Mouse (Mus musculus) neural tube, embryonic 15.5 days (tissue): ENCODE measurements around the gene Tpd52l1. TPM values are rescaled to one million over a fixed set of nuclear protein-coding genes. Genes with fewer than 3 reads are reported as not detected.

ENCODE experiments used
- ATAC-seq: fragments of 200-750 bp; cut with Nextera tagmentation; 2 replicates; pipeline ENCODE4 v1.8.0; 2017; ENCODE audit warnings: mild to moderate bottlenecking, moderate TSS enrichment, moderate library complexity; ENCODE audit not compliant: low FRiP score
- H3K27ac ChIP-seq: fragments of 300-500 bp; sonication (generic); replicated peaks from 2 replicates; pipeline ENCODE4 v1.5.1; 2015; ENCODE audit warnings: mild to moderate bottlenecking, inconsistent platforms
- H3K27me3 ChIP-seq: fragments of 300-500 bp; sonication (generic); replicated peaks from 2 replicates; pipeline ENCODE4 v1.6.1; 2015; ENCODE audit warnings: inconsistent platforms
- H3K36me3 ChIP-seq: fragments of 300-500 bp; sonication (generic); 2 replicates; pipeline ENCODE4 v1.6.1; 2015; ENCODE audit warnings: inconsistent platforms
- H3K4me1 ChIP-seq: fragments of 300-500 bp; sonication (generic); 2 replicates; pipeline ENCODE4 v1.6.1; 2015; ENCODE audit warnings: inconsistent platforms
- H3K4me2 ChIP-seq: fragments of 300-500 bp; sonication (generic); 2 replicates; pipeline ENCODE4 v1.6.1; 2015; ENCODE audit warnings: inconsistent platforms, mild to moderate bottlenecking, moderate library complexity
- H3K4me3 ChIP-seq: fragments of 300-500 bp; sonication (generic); replicated peaks from 2 replicates; pipeline ENCODE4 v1.5.1; 2015; ENCODE audit warnings: mild to moderate bottlenecking, inconsistent platforms
- H3K9ac ChIP-seq: fragments of 300-500 bp; sonication (generic); replicated peaks from 2 replicates; pipeline ENCODE4 v1.6.1; 2015; ENCODE audit warnings: mild to moderate bottlenecking, inconsistent platforms
- H3K9me3 ChIP-seq: fragments of 300-500 bp; sonication (generic); replicated peaks from 2 replicates; pipeline ENCODE4 v1.6.1; 2016; ENCODE audit warnings: inconsistent platforms
- WGBS: fragments of 180-500 bp; shearing (Covaris S2); methylation state at CpG from one replicate; pipeline ENCODE4 v1.1.7; 2015; ENCODE audit warnings: mixed read lengths; 5-methylcytosine and 5-hydroxymethylcytosine counted together
- polyA plus RNA-seq: library from polyadenylated mRNA; unstranded; fragments of >200 nt; fragmentation: Nextera tagmentation; extraction: Ambion mirVana; gene quantifications from 2 replicates; pipeline ENCODE4 v1.2.1, GENCODE M21; 2015

Tpd52l1 gene
- polyA plus RNA-seq, 1 experiment from 2014 or later: 42.6 TPM

GRCm38 (mm10) chr10:31331225-31331775 lies 114.5 kb downstream of the Tpd52l1 start:
- Histone ChIP-seq H3K4me2 (no peak overlapping the region), H3K4me3 (no peak overlapping the region), H3K27me3 (no peaks in the 10 kb centered on the region), H3K4me1 (no peaks in the 10 kb centered on the region), H3K9ac (no peak overlapping the region), H3K27ac (no peak overlapping the region), H3K36me3 (peaks cover 9% of the 10 kb centered on the region; the same call in 1 of the 2 replicates), H3K9me3 (no peaks in the 10 kb centered on the region)
- WGBS: 86% methylated on average over 4 of the region's 4 CpGs
- no peak for ATAC-seq

GRCm38 (mm10) chr10:31330286-31330962 lies 115.3 kb downstream of the Tpd52l1 start:
- peaks cover 14% of the 10 kb centered on the region; the same call in 1 of the 2 replicates for H3K36me3 ChIP-seq
- no peak overlapping the region for H3K9ac ChIP-seq
- no peaks in the 10 kb centered on the region for H3K27me3 ChIP-seq
- no peaks in the 10 kb centered on the region for H3K9me3 ChIP-seq
- H3K4me3 ChIP-seq: no peak overlapping the region
- no peak for ATAC-seq
- no peak overlapping the region for H3K27ac ChIP-seq
- no peak overlapping the region for H3K4me2 ChIP-seq
- 93% methylated on average over 3 of the region's 3 CpGs for WGBS
- no peaks in the 10 kb centered on the region for H3K4me1 ChIP-seq

GRCm38 (mm10) chr10:31329436-31329835 lies 116.3 kb downstream of the Tpd52l1 start:
- Histone ChIP-seq H3K4me1 (no peaks in the 10 kb centered on the region), H3K27me3 (no peaks in the 10 kb centered on the region), H3K9me3 (no peaks in the 10 kb centered on the region), H3K27ac (no peak overlapping the region), H3K36me3 (peaks cover 14% of the 10 kb centered on the region; the same call in 1 of the 2 replicates), H3K4me3 (no peak overlapping the region), H3K4me2 (no peak overlapping the region), H3K9ac (no peak overlapping the region)
- WGBS: 80% methylated on average over 1 of the region's 1 CpGs
- ATAC-seq: no peak

DNA sequence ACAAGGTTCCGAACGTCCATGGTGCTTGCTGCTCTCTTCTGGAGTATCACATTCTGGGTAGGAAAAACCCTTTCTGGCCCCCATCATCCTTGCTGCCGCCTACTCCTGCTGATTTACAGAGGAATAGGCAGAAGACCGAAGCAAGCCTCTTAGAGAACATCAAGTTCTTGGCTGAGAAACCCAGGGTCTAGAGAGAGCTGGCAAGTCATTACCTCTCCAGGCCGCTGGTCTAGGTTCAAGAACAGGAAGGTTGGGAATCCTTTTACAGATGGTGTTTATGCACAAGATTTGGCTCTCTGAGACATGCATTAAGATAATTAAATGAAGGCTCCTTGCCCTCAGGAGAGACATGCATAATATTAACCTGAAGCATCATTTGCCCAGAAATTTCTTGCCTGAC lies 127.3 kb downstream of the Tpd52l1 start:
- Histone ChIP-seq H3K27ac (no peak overlapping the region), H3K4me3 (no peak overlapping the region), H3K4me1 (peaks cover 10% of the 10 kb centered on the region), H3K36me3 (peaks cover 10% of the 10 kb centered on the region; the same call in 1 of the 2 replicates), H3K9me3 (no peaks in the 10 kb centered on the region), H3K9ac (no peak overlapping the region), H3K4me2 (no peak overlapping the region), H3K27me3 (no peaks in the 10 kb centered on the region)
- WGBS: 81% methylated on average over 5 of the region's 5 CpGs
- no peak for ATAC-seq

- peak; percentile 96 for ATAC-seq
- peaks cover 10% of the 10 kb centered on the region for H3K4me1 ChIP-seq
- no peaks in the 10 kb centered on the region for H3K9me3 ChIP-seq
- H3K36me3 ChIP-seq: peaks cover 4% of the 10 kb centered on the region; the same call in 1 of the 2 replicates
- H3K9ac ChIP-seq: peak within 1 kb of the TSS; percentile 78
- H3K27ac ChIP-seq: peak within 1 kb of the TSS; percentile 92
- H3K27me3 ChIP-seq: no peaks in the 10 kb centered on the region
- H3K4me3 ChIP-seq: peak within 1 kb of the TSS; percentile 82
- H3K4me2 ChIP-seq: peak within 1 kb of the TSS; percentile 72
- 3% methylated on average over 44 of the region's 44 CpGs for WGBS
Observed at GRCm38 (mm10) chr10:31312865-31313848, 132.6 kb downstream of the Tpd52l1 start, which contains the start of gene Hddc2. Gene Hddc2 (plus strand): TSS chr10:31313383.

- WGBS: 7% methylated on average over 1 of the region's 1 CpGs
- H3K27me3 ChIP-seq: no peaks in the 10 kb centered on the region
- H3K9me3 ChIP-seq: no peaks in the 10 kb centered on the region
- H3K9ac ChIP-seq: no peak overlapping the region
- H3K4me1 ChIP-seq: no peaks in the 10 kb centered on the region
- H3K4me3 ChIP-seq: no peak overlapping the region
- H3K36me3 ChIP-seq: no peaks in the 10 kb centered on the region
- no peak for ATAC-seq
- H3K4me2 ChIP-seq: no peak overlapping the region
- H3K27ac ChIP-seq: no peak overlapping the region
Observed at GRCm38 (mm10) chr10:31307024-31307598, 138.6 kb downstream of the Tpd52l1 start.

GRCm38 (mm10) chr10:31303446-31303845 lies 142.3 kb downstream of the Tpd52l1 start:
- H3K36me3 ChIP-seq: no peaks in the 10 kb centered on the region
- H3K4me3 ChIP-seq: no peak overlapping the region
- no peaks in the 10 kb centered on the region for H3K9me3 ChIP-seq
- no peak overlapping the region for H3K4me2 ChIP-seq
- WGBS: 96% methylated on average over 2 of the region's 2 CpGs
- H3K9ac ChIP-seq: no peak overlapping the region
- ATAC-seq: no peak
- H3K4me1 ChIP-seq: no peaks in the 10 kb centered on the region
- H3K27ac ChIP-seq: no peak overlapping the region
- no peaks in the 10 kb centered on the region for H3K27me3 ChIP-seq

DNA sequence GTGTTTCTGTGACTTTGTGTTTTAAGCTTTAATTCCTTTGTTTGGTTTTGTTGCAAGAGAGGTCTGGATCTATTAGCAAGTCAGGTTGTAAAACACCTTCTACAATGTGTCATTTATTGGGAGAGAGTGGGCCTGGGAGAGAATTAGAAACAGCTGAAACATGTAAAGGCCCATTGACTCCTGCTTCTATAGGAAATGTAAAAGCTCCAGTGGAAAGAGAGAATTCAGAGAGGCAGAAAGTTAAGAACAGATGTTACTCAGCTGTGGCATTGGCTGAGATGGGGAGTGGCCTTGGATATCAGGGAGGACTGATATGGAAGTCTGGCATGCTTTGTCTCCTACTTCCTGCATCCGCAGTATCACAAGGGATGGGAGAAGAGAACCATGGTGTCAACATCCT lies 145.5 kb downstream of the Tpd52l1 start:
- ATAC-seq: no peak
- 87% methylated on average over 1 of the region's 1 CpGs for WGBS
- H3K27me3 ChIP-seq: no peaks in the 10 kb centered on the region
- H3K4me2 ChIP-seq: no peak overlapping the region
- H3K36me3 ChIP-seq: no peaks in the 10 kb centered on the region
- H3K4me1 ChIP-seq: no peaks in the 10 kb centered on the region
- no peak overlapping the region for H3K4me3 ChIP-seq
- H3K9me3 ChIP-seq: no peaks in the 10 kb centered on the region
- no peak overlapping the region for H3K9ac ChIP-seq
- no peak overlapping the region for H3K27ac ChIP-seq

GRCm38 (mm10) chr10:31298921-31299574 lies 146.7 kb downstream of the Tpd52l1 start:
- no peak overlapping the region for H3K27ac ChIP-seq
- WGBS: 40% methylated on average over 6 of the region's 6 CpGs

GRCm38 (mm10) chr10:31298263-31298662 lies 147.5 kb downstream of the Tpd52l1 start:
- Histone ChIP-seq H3K4me1 (no peaks in the 10 kb centered on the region), H3K9ac (no peak overlapping the region), H3K9me3 (no peaks in the 10 kb centered on the region), H3K27ac (no peak overlapping the region), H3K27me3 (no peaks in the 10 kb centered on the region), H3K36me3 (no peaks in the 10 kb centered on the region), H3K4me3 (no peak overlapping the region), H3K4me2 (no peak overlapping the region)
- 52% methylated on average over 2 of the region's 2 CpGs for WGBS
- no peak for ATAC-seq

More at GRCm38 (mm10) chr10:31298921-31299574, 146.7 kb downstream of the Tpd52l1 start:
- peak; percentile 75 for ATAC-seq
- Histone ChIP-seq H3K9ac (no peak overlapping the region), H3K4me2 (no peak overlapping the region), H3K36me3 (no peaks in the 10 kb centered on the region), H3K4me3 (no peak overlapping the region), H3K27me3 (no peaks in the 10 kb centered on the region), H3K9me3 (no peaks in the 10 kb centered on the region), H3K4me1 (no peaks in the 10 kb centered on the region)

DNA sequence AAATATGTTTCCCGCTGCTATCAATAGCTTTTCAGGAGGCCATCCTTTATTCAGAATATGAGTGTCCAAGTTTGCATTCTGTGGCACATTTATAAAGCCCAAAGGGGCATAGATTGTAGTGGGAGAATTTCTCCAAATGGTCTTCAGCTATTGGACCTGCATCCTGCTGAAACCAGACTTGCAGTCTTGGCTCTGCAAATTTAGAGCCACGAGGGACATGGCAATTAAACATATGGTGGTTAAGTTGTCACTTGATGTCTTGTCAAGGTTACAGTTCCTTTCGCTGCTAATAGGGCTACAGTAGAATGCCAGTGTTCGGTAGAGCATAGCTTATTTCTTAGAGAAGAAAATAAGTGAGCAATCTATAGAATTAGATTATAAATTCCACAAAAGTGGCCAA lies 148.7 kb downstream of the Tpd52l1 start:
- Histone ChIP-seq H3K4me3 (no peak overlapping the region), H3K9me3 (no peaks in the 10 kb centered on the region), H3K4me1 (no peaks in the 10 kb centered on the region), H3K27ac (no peak overlapping the region), H3K27me3 (no peaks in the 10 kb centered on the region), H3K36me3 (no peaks in the 10 kb centered on the region), H3K4me2 (no peak overlapping the region), H3K9ac (no peak overlapping the region)
- ATAC-seq: no peak
- WGBS: 77% methylated on average over 4 of the region's 4 CpGs
